Mouse (Mus musculus): ENCODE measurements around the gene Galnt11. TPM values are rescaled to one million over a fixed set of nuclear protein-coding genes. Genes with fewer than 3 reads are reported as not detected.
"Not testable (repeated sequence)": the region's sequence is repeated elsewhere in the genome, so short reads cannot be mapped to it uniquely, and the experiment has no call there.

The Galnt11 gene
- total and polyA plus RNA-seq, 3 experiments: 12.6 to 13.6 TPM; not detected in 1

- Histone ChIP-seq H3K4me3 (ENCODE audit: control insufficient read depth in 1 of 2, insufficient read depth in 1 of 2, low read depth in 2 of 2, low read length in 2 of 2) (no peak overlapping the region), H3K9me3 (replicated peaks; ENCODE audit: insufficient read depth, low read length) (no peaks in the 10 kb centered on the region), H3K9ac (ENCODE audit: control insufficient read depth, low read depth, low read length, poor library complexity, severe bottlenecking) (no peak overlapping the region), H3K4me1 (ENCODE audit: control insufficient read depth in 1 of 2, insufficient read depth in 2 of 2, low read length in 2 of 2) (no peaks in the 10 kb centered on the region), H3K36me3 (ENCODE audit: control insufficient read depth in 1 of 2, insufficient read depth in 2 of 2, low read length in 2 of 2) (no peaks in the 10 kb centered on the region), H3K27ac (ENCODE audit: control insufficient read depth, low read depth, low read length) (no peak overlapping the region), H3K27me3 (ENCODE audit: control insufficient read depth in 1 of 2, insufficient read depth in 2 of 2, low read length in 2 of 2) (peaks cover 2 to 9% of the 10 kb centered on the region in 2 experiments; a peak in 3 of 4 replicates), H3K79me2 (ENCODE audit: control insufficient read depth, insufficient read depth, low read length, poor library complexity) (no peaks in the 10 kb centered on the region)
- no peak for DNase-seq (ENCODE audit: low read depth, low spot score)
- TF ChIP-seq ZC3H11A (IDR thresholded peaks at IDR 0.05; ENCODE audit: low read depth, low read length) (no peak), CHD2 (IDR thresholded peaks at IDR 0.05; ENCODE audit: low read length) (no peak), TBP (IDR thresholded peaks at IDR 0.05; ENCODE audit: low read depth, low read length) (no peak), NRF1 (IDR thresholded peaks at IDR 0.05; ENCODE audit: insufficient read depth, low read depth, low read length, poor library complexity, severe bottlenecking) (no peak), ZKSCAN1 (IDR thresholded peaks at IDR 0.05; ENCODE audit: low read depth, low read length) (no peak), GATA1 (IDR thresholded peaks at IDR 0.05; ENCODE audit: low read depth, low read length) (no peak), MAFK (IDR thresholded peaks at IDR 0.05; ENCODE audit: borderline replicate concordance, low read depth, low read length) (no peak), RCOR1 (IDR thresholded peaks at IDR 0.05; ENCODE audit: low read depth, low read length) (no peak), ZMIZ1 (IDR thresholded peaks at IDR 0.05; ENCODE audit: low read depth, low read length) (no peak), MEF2A (IDR thresholded peaks at IDR 0.05; ENCODE audit: extremely low read depth, insufficient replicate concordance, low read depth, low read length, poor library complexity, severe bottlenecking) (no peak), JUND (IDR thresholded peaks at IDR 0.05; ENCODE audit: low read depth, low read length) (no peak), E2F4 (IDR thresholded peaks at IDR 0.05; ENCODE audit: borderline replicate concordance, low read depth, low read length) (no peak), USF2 (IDR thresholded peaks at IDR 0.05; ENCODE audit: borderline replicate concordance in 1 of 2, insufficient read depth in 1 of 2, low read depth in 1 of 2, low read length in 2 of 2) (no peak), TAL1 (IDR thresholded peaks at IDR 0.05; ENCODE audit: low read length) (no peak), POLR2A (IDR thresholded peaks at IDR 0.05; ENCODE audit: control insufficient read depth in 1 of 2, insufficient read depth in 1 of 2, low read depth in 1 of 2, low read length in 2 of 2, poor library complexity in 1 of 2) (no peak), TCF12 (IDR thresholded peaks at IDR 0.05; ENCODE audit: low read depth, low read length) (no peak)
Observed at GRCm38 (mm10) chr5:25190521-25190920, 31.2 kb upstream of the Galnt11 start.

- TF ChIP-seq JUND (IDR thresholded peaks at IDR 0.05; ENCODE audit: low read depth, low read length): no peak
- no peak for TF ChIP-seq POLR2A (IDR thresholded peaks at IDR 0.05; ENCODE audit: control insufficient read depth in 1 of 2, insufficient read depth in 1 of 2, low read depth in 1 of 2, low read length in 2 of 2, poor library complexity in 1 of 2)
- TF ChIP-seq RAD21 (IDR thresholded peaks at IDR 0.05; ENCODE audit: low read depth, low read length): no peak
- no peak for TF ChIP-seq ELF1 (IDR thresholded peaks at IDR 0.05; ENCODE audit: low read depth, low read length)
- TF ChIP-seq MYC (IDR thresholded peaks at IDR 0.05; ENCODE audit: low read depth, low read length): no peak
- no peak for TF ChIP-seq TBP (IDR thresholded peaks at IDR 0.05; ENCODE audit: low read depth, low read length)
- no peak for TF ChIP-seq GABPA (IDR thresholded peaks at IDR 0.05; ENCODE audit: low read depth, low read length)
- no peak for TF ChIP-seq TCF12 (IDR thresholded peaks at IDR 0.05; ENCODE audit: low read depth, low read length)
- no peak for TF ChIP-seq ZNF384 (IDR thresholded peaks at IDR 0.05; ENCODE audit: low read depth, low read length)
- TF ChIP-seq MEF2A (IDR thresholded peaks at IDR 0.05; ENCODE audit: extremely low read depth, insufficient replicate concordance, low read depth, low read length, poor library complexity, severe bottlenecking): no peak
- no peak for TF ChIP-seq POLR2AphosphoS2 (IDR thresholded peaks at IDR 0.05; ENCODE audit: low read length)
- no peaks in the 10 kb centered on the region for H3K4me1 ChIP-seq (ENCODE audit: control insufficient read depth in 1 of 2, insufficient read depth in 2 of 2, low read length in 2 of 2)
- H3K9me3 ChIP-seq (replicated peaks; ENCODE audit: insufficient read depth, low read length): no peaks in the 10 kb centered on the region
- H3K9ac ChIP-seq (ENCODE audit: control insufficient read depth, low read depth, low read length, poor library complexity, severe bottlenecking): no peak overlapping the region
- H3K27me3 ChIP-seq (ENCODE audit: control insufficient read depth in 1 of 2, insufficient read depth in 2 of 2, low read length in 2 of 2): peaks cover 2 to 11% of the 10 kb centered on the region in 2 experiments; a peak in 3 of 4 replicates
- no peaks in the 10 kb centered on the region for H3K36me3 ChIP-seq (ENCODE audit: control insufficient read depth in 1 of 2, insufficient read depth in 2 of 2, low read length in 2 of 2)
- DNase-seq (ENCODE audit: low read depth, low spot score): no peak
- no peak overlapping the region for H3K4me3 ChIP-seq (ENCODE audit: control insufficient read depth in 1 of 2, insufficient read depth in 1 of 2, low read depth in 2 of 2, low read length in 2 of 2)
- no peak overlapping the region for H3K27ac ChIP-seq (ENCODE audit: control insufficient read depth, low read depth, low read length)
- H3K79me2 ChIP-seq (ENCODE audit: control insufficient read depth, insufficient read depth, low read length, poor library complexity): no peaks in the 10 kb centered on the region
Observed at GRCm38 (mm10) chr5:25211872-25212271, 9.8 kb upstream of the Galnt11 start.

GRCm38 (mm10) chr5:25213216-25213615, 8.5 kb upstream of the Galnt11 start:
- not testable (repeated sequence) for DNase-seq (ENCODE audit: low read depth, low spot score); H3K27ac ChIP-seq (ENCODE audit: control insufficient read depth, low read depth, low read length); H3K9ac ChIP-seq (ENCODE audit: control insufficient read depth, low read depth, low read length, poor library complexity, severe bottlenecking); H3K4me3 ChIP-seq (ENCODE audit: control insufficient read depth in 1 of 2, insufficient read depth in 1 of 2, low read depth in 2 of 2, low read length in 2 of 2); H3K4me1 ChIP-seq (ENCODE audit: control insufficient read depth in 1 of 2, insufficient read depth in 2 of 2, low read length in 2 of 2); H3K36me3 ChIP-seq (ENCODE audit: control insufficient read depth in 1 of 2, insufficient read depth in 2 of 2, low read length in 2 of 2); H3K9me3 ChIP-seq (replicated peaks; ENCODE audit: insufficient read depth, low read length); H3K79me2 ChIP-seq (ENCODE audit: control insufficient read depth, insufficient read depth, low read length, poor library complexity)
- peaks cover 1 to 19% of the 10 kb centered on the region in 2 experiments for H3K27me3 ChIP-seq (ENCODE audit: control insufficient read depth in 1 of 2, insufficient read depth in 2 of 2, low read length in 2 of 2)

Measured in MEL (cell line).